Mouse (Mus musculus) midbrain, embryonic 15.5 days (tissue): ENCODE results near the gene Abr. TPM values are rescaled to one million over a fixed set of nuclear protein-coding genes. Genes with fewer than 3 reads are reported as not detected.

Source experiments
- ATAC-seq: fragments of 200-750 bp; cut with Nextera tagmentation; replicated peaks from 2 replicates; pipeline ENCODE4 v1.8.0; 2017; ENCODE audit warnings: moderate TSS enrichment
- H3K27ac ChIP-seq: fragments of 300-500 bp; sonication (generic); 2 replicates; pipeline ENCODE4 v1.5.1; 2015; ENCODE audit warnings: mild to moderate bottlenecking, inconsistent platforms
- H3K27me3 ChIP-seq: fragments of 300-500 bp; sonication (generic); replicated peaks from 2 replicates; pipeline ENCODE4 v1.6.1; 2015; ENCODE audit warnings: inconsistent platforms
- H3K36me3 ChIP-seq: fragments of 300-500 bp; sonication (generic); replicated peaks from 2 replicates; pipeline ENCODE4 v1.6.1; 2015; ENCODE audit warnings: inconsistent platforms
- H3K4me1 ChIP-seq: fragments of 300-500 bp; sonication (generic); 2 replicates; pipeline ENCODE4 v1.6.1; 2015; ENCODE audit warnings: inconsistent platforms
- H3K4me2 ChIP-seq: fragments of 300-500 bp; sonication (generic); 2 replicates; pipeline ENCODE4 v1.6.1; 2015; ENCODE audit warnings: inconsistent platforms, mild to moderate bottlenecking, moderate library complexity
- H3K4me3 ChIP-seq: fragments of 300-500 bp; sonication (generic); 2 replicates; pipeline ENCODE4 v1.5.1; 2015; ENCODE audit warnings: mild to moderate bottlenecking, inconsistent platforms
- H3K9ac ChIP-seq: fragments of 300-500 bp; sonication (generic); 2 replicates; pipeline ENCODE4 v1.6.1; 2015; ENCODE audit warnings: mild to moderate bottlenecking, inconsistent platforms
- H3K9me3 ChIP-seq: fragments of 300-500 bp; sonication (generic); 2 replicates; pipeline ENCODE4 v1.6.1; 2016; ENCODE audit warnings: inconsistent platforms
- WGBS: fragments of 180-500 bp; shearing (Covaris S2); methylation state at CpG from one replicate; pipeline ENCODE4 v1.1.7; 2015; ENCODE audit warnings: mixed read lengths; 5-methylcytosine and 5-hydroxymethylcytosine counted together
- polyA plus RNA-seq: library from polyadenylated mRNA; unstranded; fragments of >200 nt; fragmentation: Nextera tagmentation; extraction: Ambion mirVana; gene quantifications from 2 replicates; pipeline ENCODE4 v1.2.1, GENCODE M21; 2015

The Abr gene
- polyA plus RNA-seq, 1 experiment from 2014 or later: 127 TPM

DNA sequence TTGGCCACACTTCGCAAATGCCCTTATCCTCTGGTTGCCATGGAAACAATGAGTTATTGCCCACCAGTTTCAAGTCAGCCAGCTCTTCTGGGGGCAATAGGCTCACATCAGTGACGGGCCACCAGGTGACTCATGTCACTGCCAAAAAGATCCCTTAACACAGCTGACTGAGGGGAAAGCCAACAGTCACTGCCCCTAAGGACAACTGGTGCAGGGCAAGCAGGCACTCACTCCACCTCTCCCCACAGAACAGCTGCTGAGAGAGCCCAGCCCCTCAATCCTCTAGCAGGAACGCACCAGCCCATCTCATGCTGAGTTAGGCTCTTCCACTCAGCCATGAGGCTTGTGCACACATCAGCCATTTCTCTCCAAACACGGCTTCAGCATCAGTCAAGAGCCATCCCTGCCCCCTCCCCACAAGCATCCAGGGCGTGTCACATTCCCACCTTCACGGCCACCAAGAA, 128.3 kb downstream of the Abr start:
- Histone ChIP-seq H3K27ac (peak overlapping the region; percentile 93), H3K4me1 (peaks cover 54% of the 10 kb centered on the region), H3K4me2 (peak overlapping the region; percentile 78), H3K4me3 (peak overlapping the region; percentile 59), H3K9ac (peak overlapping the region; percentile 74), H3K36me3 (no peaks in the 10 kb centered on the region), H3K27me3 (no peaks in the 10 kb centered on the region), H3K9me3 (no peaks in the 10 kb centered on the region)
- 2% methylated on average over 6 of the region's 6 CpGs for WGBS
- ATAC-seq: peak; percentile 45

DNA sequence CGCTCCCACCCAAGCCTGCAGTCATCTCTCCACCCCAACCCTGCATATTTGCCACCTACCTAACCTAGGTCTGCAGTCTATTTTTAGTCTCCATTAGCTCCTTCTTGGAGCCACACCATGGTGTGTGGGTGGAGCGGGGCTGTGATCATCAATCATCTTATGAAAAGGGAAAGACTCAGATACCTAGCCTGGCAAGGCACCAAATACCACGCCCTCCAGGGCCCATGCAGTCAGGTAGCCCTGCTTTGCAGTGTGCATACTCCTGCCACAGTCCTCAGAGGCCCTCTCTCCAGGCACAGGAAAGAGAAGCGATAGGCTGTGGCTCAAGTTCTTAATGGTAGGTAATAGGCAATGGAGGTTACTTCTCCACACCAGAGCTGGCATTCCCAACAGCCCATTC, 128.9 kb downstream of the Abr start:
- Histone ChIP-seq H3K4me1 (peaks cover 54% of the 10 kb centered on the region), H3K27ac (peak overlapping the region; percentile 93), H3K4me3 (peak overlapping the region; percentile 59), H3K27me3 (no peaks in the 10 kb centered on the region), H3K4me2 (peak overlapping the region; percentile 78), H3K36me3 (no peaks in the 10 kb centered on the region), H3K9me3 (no peaks in the 10 kb centered on the region), H3K9ac (peak overlapping the region; percentile 74; the same call in 1 of the 2 replicates)
- WGBS: 82% methylated on average over 4 of the region's 4 CpGs
- 0 out of 2 replicates have a peak, but pooled peaks have one; percentile 13 for ATAC-seq

DNA sequence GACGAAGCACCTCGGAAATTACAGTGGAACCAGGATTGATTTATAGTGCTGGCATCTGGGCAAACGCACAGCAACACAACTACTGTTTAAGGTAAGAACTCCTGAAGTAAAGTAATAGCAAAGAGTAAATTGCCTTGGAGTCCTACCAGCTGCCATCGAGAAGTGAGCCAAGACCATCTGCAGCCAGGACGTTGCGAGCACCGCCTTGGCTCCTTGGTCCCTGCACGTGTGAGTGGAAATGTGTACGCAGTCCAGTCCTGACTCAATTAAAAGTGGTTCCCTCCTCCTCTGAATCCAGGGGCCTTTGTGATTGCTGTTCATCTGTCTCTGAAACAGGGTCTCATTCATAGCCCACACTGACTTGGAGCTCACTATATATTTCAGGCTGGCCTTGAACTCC, 130.3 kb downstream of the Abr start:
- ATAC-seq: no peak
- H3K4me1 ChIP-seq: peaks cover 58% of the 10 kb centered on the region
- no peak overlapping the region for H3K4me2 ChIP-seq
- no peaks in the 10 kb centered on the region for H3K36me3 ChIP-seq
- no peak overlapping the region for H3K9ac ChIP-seq
- no peaks in the 10 kb centered on the region for H3K27me3 ChIP-seq
- H3K27ac ChIP-seq: no peak overlapping the region
- 81% methylated on average over 9 of the region's 9 CpGs for WGBS
- H3K4me3 ChIP-seq: no peak overlapping the region
- H3K9me3 ChIP-seq: no peaks in the 10 kb centered on the region

DNA sequence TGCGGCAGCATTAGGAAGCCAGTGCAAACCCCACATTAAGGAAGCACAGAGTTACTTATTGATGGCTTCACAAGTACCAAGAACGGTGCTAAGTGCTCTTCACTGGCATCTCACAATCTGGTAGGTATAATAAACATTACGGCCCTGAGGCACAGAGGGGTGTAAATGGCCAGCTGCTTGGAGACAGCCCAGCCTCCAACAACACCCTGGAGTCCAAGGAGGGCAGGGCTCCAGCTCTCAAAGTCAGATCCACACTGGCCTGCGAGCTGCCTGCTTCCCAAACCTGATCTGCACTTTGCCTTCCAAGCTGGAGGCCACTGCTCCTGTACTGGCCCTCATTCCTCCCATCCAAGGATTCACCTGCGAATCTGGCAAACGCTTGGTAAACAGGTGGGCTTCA, 132.7 kb downstream of the Abr start:
- no peak for ATAC-seq
- H3K9ac ChIP-seq: no peak overlapping the region
- H3K27me3 ChIP-seq: no peaks in the 10 kb centered on the region
- WGBS: 88% methylated on average over 6 of the region's 6 CpGs
- H3K4me1 ChIP-seq: peaks cover 62% of the 10 kb centered on the region
- no peak overlapping the region for H3K4me2 ChIP-seq
- no peak overlapping the region for H3K4me3 ChIP-seq
- H3K36me3 ChIP-seq: no peaks in the 10 kb centered on the region
- H3K9me3 ChIP-seq: no peaks in the 10 kb centered on the region
- H3K27ac ChIP-seq: no peak overlapping the region

DNA sequence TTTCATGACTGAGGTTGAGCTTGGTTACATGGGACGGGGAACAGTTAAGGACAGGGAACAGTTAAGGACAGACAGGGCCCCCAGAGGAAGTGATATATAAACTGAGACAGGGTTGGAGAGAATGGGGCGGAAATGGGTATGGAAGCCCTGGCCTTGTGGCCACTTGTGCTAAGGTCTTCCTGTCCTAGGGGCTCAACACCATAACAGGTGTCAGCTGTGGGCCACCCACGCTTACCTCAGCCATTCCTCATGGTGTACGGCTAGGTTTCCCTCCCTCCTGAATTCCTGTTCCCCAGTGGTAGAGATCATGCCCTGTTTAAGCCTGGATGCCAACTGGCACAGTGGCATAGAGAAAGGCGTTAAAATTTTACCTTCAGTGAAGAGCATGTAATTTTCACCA, 135.1 kb downstream of the Abr start:
- Histone ChIP-seq H3K4me2 (no peak overlapping the region), H3K27ac (no peak overlapping the region), H3K4me1 (peaks cover 47% of the 10 kb centered on the region), H3K9me3 (no peaks in the 10 kb centered on the region), H3K9ac (no peak overlapping the region), H3K27me3 (no peaks in the 10 kb centered on the region), H3K36me3 (no peaks in the 10 kb centered on the region), H3K4me3 (no peak overlapping the region)
- WGBS: 86% methylated on average over 5 of the region's 5 CpGs
- no peak for ATAC-seq

DNA sequence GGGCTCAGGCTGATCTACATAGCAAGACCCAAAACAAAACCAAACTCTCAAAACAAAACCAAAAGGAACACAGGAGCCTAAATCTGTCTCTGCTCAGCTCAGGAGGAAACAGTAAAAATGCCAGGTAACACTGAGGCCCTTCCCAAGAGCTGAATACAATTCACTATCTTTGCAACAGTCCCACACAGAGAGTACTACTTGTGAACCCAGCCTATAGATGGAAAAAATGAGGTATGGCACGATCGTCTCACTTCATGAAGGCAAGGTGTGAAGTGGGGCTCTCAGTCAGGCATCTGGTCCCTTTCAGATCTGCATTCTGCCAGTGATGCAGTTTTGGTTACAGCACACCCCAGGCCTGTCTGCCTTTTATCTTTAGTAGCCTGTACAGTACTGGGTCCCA, 138.1 kb downstream of the Abr start:
- H3K4me2 ChIP-seq: no peak overlapping the region
- 88% methylated on average over 2 of the region's 2 CpGs for WGBS
- H3K27me3 ChIP-seq: no peaks in the 10 kb centered on the region
- no peaks in the 10 kb centered on the region for H3K9me3 ChIP-seq
- H3K27ac ChIP-seq: no peak overlapping the region
- H3K36me3 ChIP-seq: no peaks in the 10 kb centered on the region
- no peak overlapping the region for H3K9ac ChIP-seq
- peaks cover 24% of the 10 kb centered on the region for H3K4me1 ChIP-seq
- H3K4me3 ChIP-seq: no peak overlapping the region
- ATAC-seq: no peak

DNA sequence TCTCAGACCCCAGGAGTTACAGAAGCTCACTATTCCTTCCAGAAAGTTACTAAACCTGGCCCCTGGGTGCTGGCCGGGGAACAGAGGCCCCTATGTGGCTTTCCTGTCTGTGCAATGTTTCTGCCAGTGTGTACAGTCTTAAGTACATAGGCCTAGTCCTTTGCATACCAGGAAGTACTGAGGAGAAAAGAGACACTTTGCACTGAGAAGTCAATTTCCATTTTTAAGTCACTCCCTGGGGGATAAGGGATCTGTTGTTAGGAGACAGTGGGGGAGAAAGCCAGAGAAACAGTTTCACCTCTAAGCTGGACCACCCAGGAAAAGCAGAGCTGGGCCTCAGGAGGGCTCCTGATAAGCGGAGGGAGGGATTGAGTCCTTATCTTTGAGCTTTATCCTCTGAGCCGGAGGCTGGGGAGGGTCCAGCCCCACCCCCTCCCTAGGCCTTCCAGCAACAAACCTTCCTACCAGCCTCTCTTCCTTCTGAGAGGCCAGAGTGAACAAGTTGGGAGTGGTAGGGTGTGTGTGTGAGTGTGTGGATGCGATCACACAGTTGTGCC, 138.9 kb downstream of the Abr start:
- WGBS: 25% methylated on average over 4 of the region's 4 CpGs
- no peak overlapping the region for H3K9ac ChIP-seq
- H3K27me3 ChIP-seq: no peaks in the 10 kb centered on the region
- peaks cover 24% of the 10 kb centered on the region for H3K4me1 ChIP-seq
- H3K4me2 ChIP-seq: no peak overlapping the region
- H3K27ac ChIP-seq: no peak overlapping the region
- no peak for ATAC-seq
- peaks cover 5% of the 10 kb centered on the region; the same call in 1 of the 2 replicates for H3K36me3 ChIP-seq
- H3K9me3 ChIP-seq: no peaks in the 10 kb centered on the region
- H3K4me3 ChIP-seq: no peak overlapping the region

DNA sequence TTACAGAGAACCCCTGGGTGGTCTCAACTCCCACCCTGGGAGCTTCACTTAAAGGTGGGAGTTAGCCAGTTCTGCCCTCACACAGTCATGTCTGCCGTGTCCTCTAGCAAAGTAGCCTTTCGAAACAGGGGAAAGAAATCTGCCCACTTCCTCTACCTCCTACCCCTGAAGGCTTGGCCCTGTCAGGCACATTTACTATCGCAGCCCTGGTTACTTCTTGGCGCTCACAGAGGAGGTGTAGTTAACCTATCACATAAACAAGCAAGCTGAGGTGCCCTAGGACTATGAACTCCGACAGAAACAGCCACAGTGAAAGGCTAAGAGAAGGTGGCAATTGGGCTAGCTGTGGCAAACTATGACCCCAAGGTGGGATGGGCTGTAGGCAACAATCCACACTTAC, 139.4 kb downstream of the Abr start:
- Histone ChIP-seq H3K27ac (no peak overlapping the region), H3K27me3 (no peaks in the 10 kb centered on the region), H3K9ac (no peak overlapping the region), H3K4me1 (peaks cover 24% of the 10 kb centered on the region), H3K9me3 (no peaks in the 10 kb centered on the region), H3K4me2 (no peak overlapping the region), H3K36me3 (peaks cover 5% of the 10 kb centered on the region; the same call in 1 of the 2 replicates), H3K4me3 (no peak overlapping the region)
- 42% methylated on average over 5 of the region's 5 CpGs for WGBS
- no peak for ATAC-seq

DNA sequence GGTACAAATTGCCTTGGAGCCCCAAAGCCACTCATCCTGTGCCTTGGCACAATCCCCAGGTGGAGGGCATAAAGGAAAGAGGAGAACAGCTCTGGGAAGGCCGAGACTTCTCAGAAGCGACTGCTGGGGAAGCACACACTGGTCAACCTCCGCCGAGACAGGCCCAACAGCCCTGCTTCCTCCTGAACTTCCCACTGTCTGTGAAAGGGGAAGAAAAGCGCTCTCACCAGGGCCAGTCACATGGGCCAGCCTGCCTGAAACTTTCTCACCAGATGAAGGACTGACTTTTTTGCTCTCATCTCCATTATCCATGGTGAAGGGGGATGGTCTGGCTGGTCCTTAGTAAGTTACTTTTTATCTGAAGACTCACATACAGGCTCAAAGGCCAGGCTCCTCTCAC, 139.9 kb downstream of the Abr start:
- Histone ChIP-seq H3K36me3 (peaks cover 5% of the 10 kb centered on the region; the same call in 1 of the 2 replicates), H3K9ac (no peak overlapping the region), H3K4me1 (peaks cover 26% of the 10 kb centered on the region), H3K4me2 (no peak overlapping the region), H3K27me3 (no peaks in the 10 kb centered on the region), H3K4me3 (no peak overlapping the region), H3K9me3 (no peaks in the 10 kb centered on the region), H3K27ac (no peak overlapping the region)
- 54% methylated on average over 5 of the region's 5 CpGs for WGBS
- no peak for ATAC-seq

DNA sequence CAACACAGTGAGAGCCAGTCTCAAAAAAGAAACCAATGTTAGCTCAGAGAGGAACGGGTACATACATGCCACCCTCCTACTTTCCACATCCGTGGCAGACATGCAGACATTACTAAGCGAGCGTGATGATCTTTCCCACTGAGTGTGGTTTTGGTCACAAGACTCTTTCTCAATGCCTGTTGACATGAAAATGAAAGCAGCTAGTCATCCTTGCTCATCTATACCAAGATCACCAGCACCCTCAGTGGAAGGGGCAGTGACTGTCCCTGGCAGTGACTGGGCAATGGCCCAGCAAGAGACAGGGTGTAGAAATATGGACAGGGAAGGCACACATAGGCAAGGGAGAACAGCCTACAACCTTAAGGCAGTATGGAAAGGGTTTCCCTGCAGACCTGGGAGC, 142.4 kb downstream of the Abr start:
- H3K27ac ChIP-seq: no peak overlapping the region
- no peak overlapping the region for H3K4me3 ChIP-seq
- no peak overlapping the region for H3K9ac ChIP-seq
- 96% methylated on average over 4 of the region's 4 CpGs for WGBS
- no peak for ATAC-seq
- peaks cover 5% of the 10 kb centered on the region; the same call in 1 of the 2 replicates for H3K36me3 ChIP-seq
- H3K4me2 ChIP-seq: no peak overlapping the region
- peaks cover 13% of the 10 kb centered on the region for H3K4me1 ChIP-seq
- no peaks in the 10 kb centered on the region for H3K27me3 ChIP-seq
- no peaks in the 10 kb centered on the region for H3K9me3 ChIP-seq

DNA sequence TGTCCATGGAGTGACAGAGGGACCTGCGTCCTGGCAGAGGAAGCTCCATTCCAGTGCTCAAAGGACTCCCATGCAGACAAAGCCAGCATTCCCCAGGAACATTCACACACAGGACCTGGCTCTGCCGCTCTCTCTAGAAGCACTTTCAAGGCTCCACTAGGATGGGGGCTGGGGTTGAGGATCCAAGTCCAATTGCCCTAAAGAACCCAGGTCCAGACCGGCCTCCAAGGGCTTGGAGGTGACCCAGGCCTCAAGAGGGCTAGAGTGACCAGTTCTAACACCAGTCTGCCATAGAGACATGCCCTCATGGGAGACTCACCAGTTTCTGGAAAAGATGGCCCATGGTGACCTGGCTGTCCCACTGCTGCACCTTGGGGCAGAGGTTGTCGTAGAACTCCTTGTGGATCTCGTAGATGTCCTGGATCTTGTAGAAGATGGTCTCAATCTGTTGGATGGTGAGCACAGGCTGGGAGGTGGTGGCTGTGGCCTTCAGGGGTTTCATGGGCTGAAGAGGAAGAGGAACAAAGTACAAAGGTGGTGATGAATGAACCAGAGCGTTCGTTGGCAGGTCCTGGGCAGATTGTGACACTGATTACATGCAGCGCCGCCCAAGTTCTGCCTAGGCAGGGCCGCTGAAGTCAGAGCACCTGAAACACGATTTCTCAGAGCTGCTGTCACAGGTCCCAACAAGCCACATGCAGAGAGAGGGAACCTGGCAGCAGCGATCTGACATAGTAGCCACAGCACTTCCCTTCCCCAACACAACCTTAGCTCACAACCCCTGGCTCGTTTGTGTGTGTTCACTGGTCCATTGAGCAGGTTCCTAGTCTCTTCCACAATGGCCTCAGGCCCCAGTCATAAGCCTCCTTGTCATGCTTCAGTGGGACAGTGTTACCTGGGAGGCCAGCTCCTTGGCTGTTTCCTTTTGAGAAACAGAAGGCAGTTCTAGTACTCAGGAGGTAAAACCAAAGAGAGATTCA, 143.1 kb downstream of the Abr start:
- no peak overlapping the region for H3K9ac ChIP-seq
- H3K36me3 ChIP-seq: peaks cover 5% of the 10 kb centered on the region; the same call in 1 of the 2 replicates
- no peak overlapping the region for H3K4me3 ChIP-seq
- H3K27ac ChIP-seq: no peak overlapping the region
- 91% methylated on average over 13 of the region's 13 CpGs for WGBS
- no peak overlapping the region for H3K4me2 ChIP-seq
- H3K4me1 ChIP-seq: peaks cover 18% of the 10 kb centered on the region
- H3K27me3 ChIP-seq: no peaks in the 10 kb centered on the region
- no peak for ATAC-seq
- H3K9me3 ChIP-seq: no peaks in the 10 kb centered on the region

DNA sequence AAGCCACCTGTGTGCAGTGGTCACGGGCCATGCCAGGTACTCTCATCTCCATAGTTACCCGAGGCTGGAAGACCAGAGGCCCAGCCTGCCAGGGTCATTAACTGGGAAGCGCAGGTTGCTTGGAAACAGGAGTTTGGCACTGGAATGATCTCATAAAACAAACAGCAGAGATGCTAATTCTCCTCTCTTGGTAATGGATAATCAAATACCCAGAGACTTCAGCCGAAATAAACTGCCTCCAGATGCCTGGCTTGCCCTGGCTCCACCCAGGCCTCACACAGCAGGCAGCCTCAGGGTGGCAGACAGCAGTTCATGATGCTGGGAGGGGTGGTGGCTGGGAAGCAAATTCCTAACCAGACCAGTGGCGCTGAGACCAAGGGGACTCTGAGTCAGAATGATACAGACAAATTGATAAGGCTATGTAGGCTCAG, 145.0 kb downstream of the Abr start:
- H3K36me3 ChIP-seq: peaks cover 5% of the 10 kb centered on the region; the same call in 1 of the 2 replicates
- WGBS: 29% methylated on average over 5 of the region's 5 CpGs
- H3K9ac ChIP-seq: no peak overlapping the region
- H3K4me1 ChIP-seq: peaks cover 29% of the 10 kb centered on the region
- H3K4me2 ChIP-seq: no peak overlapping the region
- H3K4me3 ChIP-seq: no peak overlapping the region
- H3K27ac ChIP-seq: peak overlapping the region; percentile 32
- ATAC-seq: no peak
- H3K27me3 ChIP-seq: no peaks in the 10 kb centered on the region
- no peaks in the 10 kb centered on the region for H3K9me3 ChIP-seq
